In genomic region chr9:34877186-34877585, GRCm38 (mm10) we compare ENCODE assay signal across 16 mouse cellular contexts.
"Had no signal": no experiment of that assay in that cellular context is flagged by ENCODE, and none has a peak within 500 bp of the region (broad histone marks: within the 10 kb centered on the region; RNA-seq: fewer than 3 reads in every experiment).

No protein-coding gene starts in this region.

- H3K9ac ChIP-seq: liver, embryonic 12.5 days; liver, embryonic 15.5 days; midbrain, embryonic 15.5 days; neural tube, embryonic 13.5 days had no signal

- H3K4me3 ChIP-seq: liver, embryonic 12.5 days; liver, embryonic 15.5 days; midbrain, embryonic 15.5 days; myocyte; neural tube, embryonic 13.5 days had no signal

- H3K9me3 ChIP-seq: liver, embryonic 12.5 days; liver, embryonic 15.5 days; midbrain, embryonic 15.5 days; neural tube, embryonic 13.5 days had no signal

- H3K27me3 ChIP-seq: liver, embryonic 12.5 days; liver, embryonic 15.5 days; neural tube, embryonic 13.5 days had no signal

- H3K4me2 ChIP-seq: liver, embryonic 12.5 days; liver, embryonic 15.5 days; midbrain, embryonic 15.5 days; neural tube, embryonic 13.5 days had no signal

- ATAC-seq: liver, embryonic 12.5 days; midbrain, embryonic 15.5 days had no signal

- H3K4me1 ChIP-seq: liver, embryonic 12.5 days; liver, embryonic 15.5 days had no signal

- H3K27ac ChIP-seq: liver, embryonic 12.5 days; liver, embryonic 15.5 days; macrophage; midbrain, embryonic 15.5 days; neural tube, embryonic 13.5 days had no signal

- DNase-seq: kidney, adult 18-20 months; kidney, adult 9 months; kidney, postnatal 14 days; kidney, postnatal 4 days; liver; lung, adult 18-20 months; retina, postnatal 1 day; right cerebral cortex, postnatal 25 days; thymus, adult 18-20 months; thymus, postnatal 36 days had no signal

- H3K36me3 ChIP-seq: liver, embryonic 12.5 days; liver, embryonic 15.5 days; midbrain, embryonic 15.5 days; neural tube, embryonic 13.5 days had no signal
